26 mouse cellular contexts compared by ENCODE assay signal in the genomic region with DNA sequence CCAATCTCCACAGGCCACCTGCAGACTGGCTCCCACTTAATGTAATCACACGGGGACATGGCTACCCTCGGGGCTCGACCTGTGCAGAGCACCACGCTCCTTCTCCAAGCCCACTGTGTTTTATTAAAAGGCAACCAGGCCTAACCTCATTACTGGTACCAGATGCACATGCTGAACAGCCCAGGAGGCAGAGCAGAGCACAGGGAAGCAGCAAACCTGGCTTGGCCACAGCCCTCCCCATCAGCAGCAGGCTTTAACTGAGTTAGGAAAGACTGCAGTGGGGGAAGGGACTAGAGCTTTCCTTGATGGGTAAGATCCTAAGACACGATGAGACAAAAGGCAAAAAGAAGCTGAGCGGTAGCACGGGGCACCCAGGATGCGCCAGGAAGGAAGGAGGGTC. TPM values are rescaled to one million over a fixed set of nuclear protein-coding genes. Genes with fewer than 3 reads are reported as not detected.
DNase-seq lines count a peak whose midpoint lies in the region; ATAC-seq and TF ChIP-seq lines count a peak whose summit lies in the region.
"Had no signal": no experiment of that assay in that cellular context is flagged by ENCODE, and none has a peak within 500 bp of the region (broad histone marks: within the 10 kb centered on the region; RNA-seq: fewer than 3 reads in every experiment).

No protein-coding gene starts in this region.

- peaks cover 18% of the 10 kb centered on the region; the same call in 1 of the 2 replicates for H3K4me1 ChIP-seq in intestine, embryonic 15.5 days (replicated peaks)
- H3K4me1 ChIP-seq in intestine, postnatal 0 days (replicated peaks; ENCODE audit: control insufficient read depth, insufficient read depth, low read length), result peaks cover 11% of the 10 kb centered on the region; the same call in 1 of the 2 replicates
- peaks cover 24% of the 10 kb centered on the region for H3K4me1 ChIP-seq in neural tube, embryonic 15.5 days

- no peak for ATAC-seq in intestine, embryonic 15.5 days
- ATAC-seq in intestine, postnatal 0 days, result no peak
- no peak for ATAC-seq in neural tube, embryonic 15.5 days (ENCODE audit: low FRiP score)
- ATAC-seq: forebrain, postnatal 0 days had no signal

- no peak for TF ChIP-seq CTCF in intestine, postnatal 0 days (IDR thresholded peaks at IDR 0.05; ENCODE audit: low read depth)

- no peaks in the 10 kb centered on the region; the same call in 1 of the 2 replicates for H3K27me3 ChIP-seq in intestine, embryonic 15.5 days (replicated peaks)
- no peaks in the 10 kb centered on the region for H3K27me3 ChIP-seq in intestine, postnatal 0 days (replicated peaks; ENCODE audit: control insufficient read depth, insufficient read depth, low read length)
- H3K27me3 ChIP-seq in neural tube, embryonic 15.5 days (replicated peaks), result no peaks in the 10 kb centered on the region

- no peak overlapping the region for H3K4me3 ChIP-seq in intestine, embryonic 15.5 days (replicated peaks)
- no peak overlapping the region for H3K4me3 ChIP-seq in intestine, postnatal 0 days (ENCODE audit: low read depth, low read length)
- no peak overlapping the region for H3K4me3 ChIP-seq in neural tube, embryonic 15.5 days (replicated peaks)
- H3K4me3 ChIP-seq: embryonic facial prominence, embryonic 13.5 days; forebrain, embryonic 12.5 days; gastrocnemius, adult 2 months; heart, embryonic 12.5 days; hindbrain, embryonic 10.5 days had no signal

- H3K36me3 ChIP-seq in intestine, embryonic 15.5 days, result no peaks in the 10 kb centered on the region
- H3K36me3 ChIP-seq in intestine, postnatal 0 days (ENCODE audit: control insufficient read depth, insufficient read depth), result no peaks in the 10 kb centered on the region
- H3K36me3 ChIP-seq in neural tube, embryonic 15.5 days, result no peaks in the 10 kb centered on the region
- H3K36me3 ChIP-seq: embryonic facial prominence, embryonic 13.5 days; forebrain, embryonic 12.5 days; heart, embryonic 12.5 days; hindbrain, embryonic 10.5 days had no signal

- WGBS in intestine, embryonic 15.5 days, result 68% methylated on average over 8 of the region's 8 CpGs
- WGBS in intestine, postnatal 0 days, result 74% methylated on average over 8 of the region's 8 CpGs
- 73% methylated on average over 8 of the region's 8 CpGs for WGBS in neural tube, embryonic 15.5 days

- peak; percentile 62 for DNase-seq in adrenal gland, postnatal 14 days
- DNase-seq in adrenal gland, adult 8-10 months, result no peak
- DNase-seq in MN1 (ENCODE audit: low spot score), result peak; percentile 61
- DNase-seq: cerebellum, adult 11 months; cerebellum, adult 8-10 months; cerebellum, postnatal 14 days; embryo, embryonic 11 days; forebrain, postnatal 0 days; gastrocnemius, adult 2 months; gastrocnemius, postnatal 25 days; kidney, adult 11 months had no signal

- no peak overlapping the region for H3K4me2 ChIP-seq in intestine, embryonic 15.5 days (replicated peaks)
- no peak overlapping the region for H3K4me2 ChIP-seq in intestine, postnatal 0 days (replicated peaks; ENCODE audit: low read depth)
- no peak overlapping the region for H3K4me2 ChIP-seq in neural tube, embryonic 15.5 days
- H3K4me2 ChIP-seq: embryonic facial prominence, embryonic 13.5 days; forebrain, embryonic 12.5 days; heart, embryonic 12.5 days had no signal

- no peaks in the 10 kb centered on the region for H3K9me3 ChIP-seq in intestine, embryonic 15.5 days
- no peaks in the 10 kb centered on the region for H3K9me3 ChIP-seq in intestine, postnatal 0 days (ENCODE audit: control insufficient read depth)
- no peaks in the 10 kb centered on the region for H3K9me3 ChIP-seq in neural tube, embryonic 15.5 days (replicated peaks)
- H3K9me3 ChIP-seq: embryonic facial prominence, embryonic 13.5 days; forebrain, embryonic 12.5 days; heart, embryonic 12.5 days; hindbrain, embryonic 10.5 days had no signal

- no peak overlapping the region for H3K27ac ChIP-seq in intestine, embryonic 15.5 days
- H3K27ac ChIP-seq in intestine, postnatal 0 days (ENCODE audit: low read depth, low read length), result no peak overlapping the region
- H3K27ac ChIP-seq in neural tube, embryonic 15.5 days (replicated peaks), result no peak overlapping the region
- H3K27ac ChIP-seq: embryonic facial prominence, embryonic 13.5 days; forebrain, embryonic 12.5 days; gastrocnemius, adult 2 months had no signal

- 0 out of 2 replicates have a peak overlapping the region, but pooled peaks have one; percentile 5 for H3K9ac ChIP-seq in intestine, embryonic 15.5 days
- no peak overlapping the region for H3K9ac ChIP-seq in intestine, postnatal 0 days (ENCODE audit: low read depth, low read length)
- 0 out of 2 replicates have a peak overlapping the region, but pooled peaks have one; percentile 14 for H3K9ac ChIP-seq in neural tube, embryonic 15.5 days (replicated peaks)
- H3K9ac ChIP-seq: embryonic facial prominence, embryonic 13.5 days; forebrain, embryonic 12.5 days; forebrain, postnatal 0 days; heart, embryonic 12.5 days had no signal

RNA-seq across cellular contexts. Expression of a gene that starts 11.2 kb away (rescaled TPM):
- total RNA-seq in adrenal gland, postnatal 14 days (2021), result 142 and 145 TPM in 2 replicates
- 100 to 1,000 TPM; 214 to 322 (median 255) TPM for total RNA-seq in adrenal gland, adult 8-10 months (2022)
- 44.0 and 45.5 TPM in 2 replicates for polyA plus RNA-seq in intestine, embryonic 15.5 days (2015; fragmentation: Nextera tagmentation; extraction: Ambion mirVana)
- polyA plus RNA-seq in intestine, postnatal 0 days (2015; fragmentation: Nextera tagmentation; extraction: Ambion mirVana), result 48.3 and 50.3 TPM in 2 replicates
- 41.3 and 42.2 TPM in 2 replicates for polyA plus RNA-seq in neural tube, embryonic 15.5 days (2015; fragmentation: Nextera tagmentation; extraction: Ambion mirVana)

RNA-seq across cellular contexts. Expression of a gene that starts 25.8 kb away (rescaled TPM):
- 12.4 and 19.5 TPM in 2 replicates for total RNA-seq in adrenal gland, postnatal 14 days (2021)
- total RNA-seq in adrenal gland, adult 8-10 months (2022), result 10 to 100 TPM in 3 of 4 experiments, 1 to 10 TPM in 1; 9.4 to 22.2 (median 12.1) TPM
- polyA plus RNA-seq in intestine, embryonic 15.5 days (2015; fragmentation: Nextera tagmentation; extraction: Ambion mirVana), result 6.9 and 11.1 TPM in 2 replicates
- 222 and 231 TPM in 2 replicates for polyA plus RNA-seq in intestine, postnatal 0 days (2015; fragmentation: Nextera tagmentation; extraction: Ambion mirVana)
- 4.1 and 4.2 TPM in 2 replicates for polyA plus RNA-seq in neural tube, embryonic 15.5 days (2015; fragmentation: Nextera tagmentation; extraction: Ambion mirVana)
- total RNA-seq: granulocyte monocyte progenitor cell, adult 5-6 weeks had no signal

RNA-seq across cellular contexts. Expression of a gene that starts 52.5 kb away (rescaled TPM):
- total RNA-seq in adrenal gland, postnatal 14 days (2021), result not detected in 2 replicates
- not detected for total RNA-seq in adrenal gland, adult 8-10 months (2022)
- polyA plus RNA-seq in intestine, embryonic 15.5 days (2015; fragmentation: Nextera tagmentation; extraction: Ambion mirVana), result not detected in 2 replicates
- not detected in 2 replicates for polyA plus RNA-seq in intestine, postnatal 0 days (2015; fragmentation: Nextera tagmentation; extraction: Ambion mirVana)
- polyA plus RNA-seq in neural tube, embryonic 15.5 days (2015; fragmentation: Nextera tagmentation; extraction: Ambion mirVana), result not detected in 2 replicates
- total RNA-seq: adrenal gland, postnatal 36 days; CH12.LX; common myeloid progenitor, adult 5-6 weeks; forebrain, postnatal 0 days; gastrocnemius, adult 2 months; gastrocnemius, postnatal 25 days; granulocyte monocyte progenitor cell, adult 5-6 weeks; heart, adult 8-10 months; heart, postnatal 25 days had no signal
- polyA plus RNA-seq: brain, embryonic 14.5 days; embryonic facial prominence, embryonic 13.5 days; forebrain, embryonic 12.5 days; forebrain, postnatal 0 days; heart, embryonic 12.5 days; heart, embryonic 16.5 days; hindbrain, embryonic 10.5 days had no signal

Comparison
In these comparisons a context has a peak if more than half of its experiments do, and no peak if none do; other contexts are left out.
1. RNA of a gene that starts 25.8 kb away (polyA plus RNA-seq): 222 to 231 TPM in intestine, postnatal 0 days; 6.9 to 11.1 TPM in intestine, embryonic 15.5 days and 4.1 to 4.2 TPM in neural tube, embryonic 15.5 days; every median in the first group is over 10 times any median in the second.